8 mouse cellular contexts compared by ENCODE assay signal in genomic region chr15:78913632-78914090, GRCm38 (mm10). TPM values are rescaled to one million over a fixed set of nuclear protein-coding genes. Genes with fewer than 3 reads are reported as not detected.
DNase-seq lines count a peak whose midpoint lies in the region; ATAC-seq and TF ChIP-seq lines count a peak whose summit lies in the region.

Gene Pdxp, plus strand, starts transcription at chr15:78913919.

- H3K27ac ChIP-seq in ES-E14 (ENCODE audit: insufficient read depth, low read depth, low read length, poor library complexity, severe bottlenecking), result no peak within 1 kb of the TSS
- peak within 1 kb of the TSS; percentile 95 for H3K27ac ChIP-seq in forebrain, embryonic 12.5 days
- H3K27ac ChIP-seq in heart, postnatal 0 days (ENCODE audit: low read depth), result 0 out of 2 replicates have a peak within 1 kb of the TSS, but pooled peaks have one; percentile 18
- H3K27ac ChIP-seq in liver, embryonic 14.5 days, result no peak within 1 kb of the TSS; the same call in 1 of the 2 replicates
- peak within 1 kb of the TSS; percentile 91 for H3K27ac ChIP-seq in neural tube, embryonic 11.5 days (ENCODE audit: low read depth, low read length)
- H3K27ac ChIP-seq in stomach, embryonic 16.5 days (ENCODE audit: low read length), result peak within 1 kb of the TSS; percentile 84

- WGBS in forebrain, embryonic 12.5 days, result under 1% methylated on average over 51 of the region's 51 CpGs
- whole genome bisulfite sequencing in heart, postnatal 0 days, result under 1% methylated on average over 46 of the region's 51 CpGs
- under 1% methylated on average over 51 of the region's 51 CpGs for WGBS in liver, embryonic 14.5 days (ENCODE audit: insufficient replicate concordance)
- WGBS in neural tube, embryonic 11.5 days, result under 1% methylated on average over 51 of the region's 51 CpGs
- under 1% methylated on average over 44 of the region's 51 CpGs for WGBS in stomach, embryonic 16.5 days

- peak within 1 kb of the TSS; percentile 86 for H3K9ac ChIP-seq in ES-E14 (ENCODE audit: insufficient read depth, low read depth, low read length, poor library complexity, severe bottlenecking)
- peak within 1 kb of the TSS; percentile 83 for H3K9ac ChIP-seq in forebrain, embryonic 12.5 days
- H3K9ac ChIP-seq in heart, postnatal 0 days (replicated peaks; ENCODE audit: low read depth, low read length), result peak within 1 kb of the TSS; percentile 53
- peak within 1 kb of the TSS; percentile 56 for H3K9ac ChIP-seq in liver, embryonic 14.5 days (replicated peaks)
- H3K9ac ChIP-seq in neural tube, embryonic 11.5 days (ENCODE audit: low read length), result peak within 1 kb of the TSS; percentile 85
- H3K9ac ChIP-seq in stomach, embryonic 16.5 days (ENCODE audit: low read length), result peak within 1 kb of the TSS; percentile 84

- H3K4me1 ChIP-seq in ES-E14 (ENCODE audit: control insufficient read depth in 2 of 2, insufficient read depth in 2 of 2, low read length in 2 of 2, poor library complexity in 1 of 2), result peaks cover 0 to 19% of the 10 kb centered on the region in 2 experiments; a peak in 2 of 4 replicates
- H3K4me1 ChIP-seq in forebrain, embryonic 12.5 days, result peaks cover 33% of the 10 kb centered on the region
- peaks cover 12% of the 10 kb centered on the region; the same call in 1 of the 2 replicates for H3K4me1 ChIP-seq in heart, postnatal 0 days (ENCODE audit: control insufficient read depth, insufficient read depth)
- H3K4me1 ChIP-seq in liver, embryonic 14.5 days (replicated peaks; ENCODE audit: control insufficient read depth in 2 of 2, insufficient read depth in 2 of 2, low read length in 1 of 2), result peaks cover 6 to 19% of the 10 kb centered on the region in 2 experiments; a peak in 3 of 4 replicates
- peaks cover 20% of the 10 kb centered on the region for H3K4me1 ChIP-seq in neural tube, embryonic 11.5 days (ENCODE audit: control insufficient read depth, insufficient read depth, low read length)
- H3K4me1 ChIP-seq in stomach, embryonic 16.5 days (ENCODE audit: control insufficient read depth, insufficient read depth, low read length), result peaks cover 22% of the 10 kb centered on the region

- H3K4me2 ChIP-seq in forebrain, embryonic 12.5 days, result peak within 1 kb of the TSS; percentile 95
- H3K4me2 ChIP-seq in heart, postnatal 0 days (ENCODE audit: low read depth, low read length), result peak within 1 kb of the TSS; percentile 96
- peak within 1 kb of the TSS; percentile 90 for H3K4me2 ChIP-seq in liver, embryonic 14.5 days (ENCODE audit: low read depth)
- peak within 1 kb of the TSS; percentile 97 for H3K4me2 ChIP-seq in neural tube, embryonic 11.5 days (ENCODE audit: low read depth)
- peak within 1 kb of the TSS; percentile 100 for H3K4me2 ChIP-seq in stomach, embryonic 16.5 days (ENCODE audit: low read depth, low read length)

- peak; percentile 98 for DNase-seq in ES-E14 (ENCODE audit: low read depth, low spot score)
- peak; percentile 98 for DNase-seq in heart, postnatal 0 days (ENCODE audit: low spot score)
- peak; percentile 95 for DNase-seq in kidney, postnatal 36 days
- DNase-seq in liver, embryonic 14.5 days (ENCODE audit: low read depth in 3 of 3, low spot score in 3 of 3), result peak; percentile 93 to 96 (median 95)
- DNase-seq in neural tube, embryonic 11.5 days (ENCODE audit: low spot score), result peak; percentile 98

- in situ Hi-C loops in ES-E14 (cut with MboI; ENCODE audit: low sequenced_read_pairs in 2 of 2, unreplicated experiment in 2 of 2), result no loop called here

- ATAC-seq in cerebellum, adult (ENCODE audit: insufficient number of reproducible peaks, low FRiP score, low TSS enrichment), result peak; percentile 87
- peak; percentile 93 for ATAC-seq in forebrain, embryonic 12.5 days (ENCODE audit: low FRiP score)
- ATAC-seq in heart, postnatal 0 days (ENCODE audit: insufficient read depth, low read depth), result peak; percentile 89
- ATAC-seq in liver, embryonic 14.5 days (ENCODE audit: insufficient read depth), result peak; percentile 88
- ATAC-seq in neural tube, embryonic 11.5 days (ENCODE audit: insufficient read depth, low FRiP score, low TSS enrichment), result peak; percentile 92
- ATAC-seq in stomach, embryonic 16.5 days (ENCODE audit: insufficient read depth, low FRiP score), result peak; percentile 95

- no peak for TF ChIP-seq CTCF in heart, postnatal 0 days (IDR thresholded peaks at IDR 0.05; ENCODE audit: low read depth)
- no peak for TF ChIP-seq CTCF in liver, embryonic 14.5 days (IDR thresholded peaks at IDR 0.05; ENCODE audit: low read depth)

- H3K9me3 ChIP-seq in ES-E14 (ENCODE audit: control insufficient read depth, insufficient read depth, low read depth, low read length), result no peaks in the 10 kb centered on the region
- no peaks in the 10 kb centered on the region for H3K9me3 ChIP-seq in forebrain, embryonic 12.5 days
- H3K9me3 ChIP-seq in heart, postnatal 0 days (replicated peaks; ENCODE audit: control insufficient read depth, low read length), result no peaks in the 10 kb centered on the region
- no peaks in the 10 kb centered on the region for H3K9me3 ChIP-seq in liver, embryonic 14.5 days (ENCODE audit: control insufficient read depth, low read length)
- no peaks in the 10 kb centered on the region for H3K9me3 ChIP-seq in neural tube, embryonic 11.5 days (ENCODE audit: control insufficient read depth, low read length)
- no peaks in the 10 kb centered on the region for H3K9me3 ChIP-seq in stomach, embryonic 16.5 days (replicated peaks; ENCODE audit: control insufficient read depth, low read length)

- peaks cover 28% of the 10 kb centered on the region; the same call in 1 of the 2 replicates for H3K36me3 ChIP-seq in ES-E14 (ENCODE audit: control insufficient read depth, insufficient read depth, low read length, poor library complexity, severe bottlenecking)
- H3K36me3 ChIP-seq in forebrain, embryonic 12.5 days (replicated peaks), result peaks cover 12% of the 10 kb centered on the region
- peaks cover 26% of the 10 kb centered on the region for H3K36me3 ChIP-seq in heart, postnatal 0 days (replicated peaks; ENCODE audit: control insufficient read depth, insufficient read depth, low read length)
- H3K36me3 ChIP-seq in liver, embryonic 14.5 days (replicated peaks; ENCODE audit: control insufficient read depth, insufficient read depth, low read depth), result peaks cover 1% of the 10 kb centered on the region
- H3K36me3 ChIP-seq in neural tube, embryonic 11.5 days (ENCODE audit: control insufficient read depth, insufficient read depth, low read length), result peaks cover 6% of the 10 kb centered on the region
- peaks cover 13% of the 10 kb centered on the region; the same call in 1 of the 2 replicates for H3K36me3 ChIP-seq in stomach, embryonic 16.5 days (ENCODE audit: control insufficient read depth, insufficient read depth, low read length)

- H3K4me3 ChIP-seq in ES-E14 (ENCODE audit: insufficient read depth in 1 of 2, low read depth in 1 of 2, low read length in 2 of 2, poor library complexity in 1 of 2, severe bottlenecking in 1 of 2), result peak within 1 kb of the TSS; percentile 85 to 92
- H3K4me3 ChIP-seq in forebrain, embryonic 12.5 days (replicated peaks), result peak within 1 kb of the TSS; percentile 76
- peak within 1 kb of the TSS; percentile 54 for H3K4me3 ChIP-seq in heart, postnatal 0 days (ENCODE audit: low read depth, low read length)
- H3K4me3 ChIP-seq in liver, embryonic 14.5 days (ENCODE audit: insufficient read depth in 1 of 2, low read depth in 2 of 2, low read length in 2 of 2), result peak within 1 kb of the TSS; percentile 44 to 61
- peak within 1 kb of the TSS; percentile 75 for H3K4me3 ChIP-seq in neural tube, embryonic 11.5 days (ENCODE audit: low read depth, low read length)
- peak within 1 kb of the TSS; percentile 68 for H3K4me3 ChIP-seq in stomach, embryonic 16.5 days (replicated peaks; ENCODE audit: low read length)

- H3K27me3 ChIP-seq in forebrain, embryonic 12.5 days, result no peaks in the 10 kb centered on the region
- no peaks in the 10 kb centered on the region for H3K27me3 ChIP-seq in heart, postnatal 0 days (ENCODE audit: control insufficient read depth, insufficient read depth, low read length)
- no peaks in the 10 kb centered on the region for H3K27me3 ChIP-seq in liver, embryonic 14.5 days (ENCODE audit: control insufficient read depth, insufficient read depth, low read length)
- no peaks in the 10 kb centered on the region for H3K27me3 ChIP-seq in neural tube, embryonic 11.5 days (ENCODE audit: control insufficient read depth, insufficient read depth, low read length)
- no peaks in the 10 kb centered on the region; the same call in 1 of the 2 replicates for H3K27me3 ChIP-seq in stomach, embryonic 16.5 days (ENCODE audit: control insufficient read depth, insufficient read depth, low read length)

- TF ChIP-seq EP300 in heart, postnatal 0 days (IDR thresholded peaks at IDR 0.05; ENCODE audit: low read depth), result no peak
- no peak for TF ChIP-seq EP300 in liver, embryonic 14.5 days (IDR thresholded peaks at IDR 0.05; ENCODE audit: low read depth)

TF ChIP-seq in ES-E14, 5 proteins besides CTCF, POLR2A, EP300 and RAD21:
- TF ChIP-seq ZNF384 (IDR thresholded peaks at IDR 0.05; ENCODE audit: low read depth, low read length), result no peak
- peak; percentile 67 for TF ChIP-seq CHD2 (IDR thresholded peaks at IDR 0.05; ENCODE audit: low read depth, low read length)

RNA-seq across cellular contexts. Expression of gene Pdxp, which starts in this region (rescaled TPM):
- 15.8 and 19.7 TPM in 2 replicates for total RNA-seq in ES-E14 (2012; rRNA removed)
- 51.7 and 53.6 TPM in 2 replicates for polyA plus RNA-seq in forebrain, embryonic 12.5 days (2016; fragmentation: Nextera tagmentation; extraction: Ambion mirVana)
- total RNA-seq in heart, postnatal 0 days (2014; rRNA removed; ENCODE audit: low replicate concordance), result 25.8 and 46.0 TPM in 2 replicates
- 7.7 and 8.3 TPM in 2 replicates for polyA plus RNA-seq in heart, postnatal 0 days (2015; fragmentation: Nextera tagmentation; extraction: Ambion mirVana)
- 9.3 and 9.7 TPM in 2 replicates for polyA plus RNA-seq in liver, embryonic 14.5 days (2012; rRNA removed)
- polyA plus RNA-seq in liver, embryonic 14.5 days (2014; fragmentation: Nextera tagmentation; extraction: Ambion mirVana), result 6.4 and 7.8 TPM in 2 replicates
- 34.9 and 36.0 TPM in 2 replicates for polyA plus RNA-seq in neural tube, embryonic 11.5 days (2014; fragmentation: Nextera tagmentation; extraction: Ambion mirVana)
- 5.1 and 5.9 TPM in 2 replicates for polyA plus RNA-seq in stomach, embryonic 16.5 days (2015; fragmentation: Nextera tagmentation; extraction: Ambion mirVana)

Comparison
In these comparisons a context has a peak if more than half of its experiments do, and no peak if none do; other contexts are left out.
1. H3K27ac ChIP-seq: peak in forebrain, embryonic 12.5 days (single experiment), heart, postnatal 0 days (single experiment), neural tube, embryonic 11.5 days (single experiment) and stomach, embryonic 16.5 days (single experiment); none in ES-E14 (single experiment) and liver, embryonic 14.5 days (single experiment).
2. Peak in every context shown above with its lines, with median percentiles within 50 percentile points of each other: DNase-seq, H3K4me3 ChIP-seq, H3K9ac ChIP-seq, ATAC-seq and H3K4me2 ChIP-seq.